Mouse (Mus musculus) cerebellum, adult (tissue): ENCODE results near the gene Npr2.

ENCODE experiments used
- ATAC-seq: cut with Nextera tagmentation; 2 replicates; pipeline ENCODE4 v1.9.2; 2017; ENCODE audit warnings: mild to moderate bottlenecking, moderate library complexity, mixed read lengths; ENCODE audit not compliant: insufficient number of reproducible peaks, low FRiP score, low TSS enrichment

Gene Npr2

DNA sequence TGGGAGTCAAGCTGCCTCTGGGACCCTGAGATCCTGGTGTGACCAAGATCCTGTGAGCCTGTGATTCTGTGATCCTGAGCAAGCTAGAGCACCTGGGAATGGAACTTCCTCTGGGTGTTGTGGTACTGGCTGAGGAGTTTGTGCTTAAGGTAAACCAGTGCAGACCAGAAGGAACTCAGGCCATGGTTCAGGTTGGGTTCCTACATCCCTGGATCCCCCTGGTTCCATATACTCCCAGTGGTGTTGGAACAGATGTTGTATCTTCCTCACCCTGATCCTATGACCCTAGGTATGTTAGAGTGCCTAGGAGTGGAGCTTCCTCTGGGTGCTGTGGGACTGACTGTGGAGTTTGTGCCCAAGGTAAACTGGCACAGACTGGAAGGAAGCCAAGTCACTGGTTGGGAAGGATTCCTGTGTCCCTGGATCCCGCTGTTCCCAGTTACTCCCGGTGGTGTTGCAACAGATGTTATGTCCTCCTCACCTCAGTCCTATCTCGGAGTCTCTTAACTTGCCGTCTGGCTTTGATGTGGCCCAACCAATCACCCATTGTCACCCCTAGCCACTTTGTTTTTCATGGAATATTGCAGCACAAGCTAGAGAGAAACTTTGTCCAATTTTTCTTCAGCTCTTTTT, 11.5 kb upstream of the Npr2 start:
- ATAC-seq: no peak

DNA sequence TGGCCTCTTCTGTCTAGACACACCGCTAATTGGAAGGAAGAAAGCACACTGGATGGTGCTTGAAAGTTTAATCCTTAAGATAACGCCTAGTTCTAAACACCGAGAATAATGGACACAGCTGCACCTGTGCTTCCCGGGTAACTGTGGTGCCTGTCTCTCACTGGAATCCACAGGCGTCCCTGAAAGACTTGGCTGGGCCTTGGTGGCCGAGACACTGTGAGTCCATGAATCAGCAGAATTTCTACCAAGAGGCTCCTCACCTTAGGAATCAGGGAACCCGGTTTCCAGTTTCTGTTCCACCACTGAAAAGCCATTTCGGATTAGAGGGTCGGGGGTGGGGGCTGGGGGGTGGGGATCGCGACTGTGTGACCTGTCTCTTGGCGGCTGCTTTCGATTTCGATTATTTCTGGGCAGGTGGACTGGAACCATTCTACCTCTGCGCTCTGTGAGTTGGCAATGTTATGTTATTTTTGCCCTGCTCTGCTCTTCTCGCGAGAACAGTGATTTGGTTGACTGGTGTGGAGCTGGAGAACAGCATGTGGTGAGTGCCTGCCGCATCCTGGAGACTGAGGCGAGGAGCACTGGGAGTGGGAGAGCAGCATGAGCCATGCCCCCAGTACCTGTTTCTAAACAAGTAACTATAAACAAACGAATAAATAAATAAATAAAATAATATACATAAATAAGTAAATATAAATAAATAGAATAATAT, 2.5 kb upstream of the Npr2 start:
- ATAC-seq: no peak

DNA sequence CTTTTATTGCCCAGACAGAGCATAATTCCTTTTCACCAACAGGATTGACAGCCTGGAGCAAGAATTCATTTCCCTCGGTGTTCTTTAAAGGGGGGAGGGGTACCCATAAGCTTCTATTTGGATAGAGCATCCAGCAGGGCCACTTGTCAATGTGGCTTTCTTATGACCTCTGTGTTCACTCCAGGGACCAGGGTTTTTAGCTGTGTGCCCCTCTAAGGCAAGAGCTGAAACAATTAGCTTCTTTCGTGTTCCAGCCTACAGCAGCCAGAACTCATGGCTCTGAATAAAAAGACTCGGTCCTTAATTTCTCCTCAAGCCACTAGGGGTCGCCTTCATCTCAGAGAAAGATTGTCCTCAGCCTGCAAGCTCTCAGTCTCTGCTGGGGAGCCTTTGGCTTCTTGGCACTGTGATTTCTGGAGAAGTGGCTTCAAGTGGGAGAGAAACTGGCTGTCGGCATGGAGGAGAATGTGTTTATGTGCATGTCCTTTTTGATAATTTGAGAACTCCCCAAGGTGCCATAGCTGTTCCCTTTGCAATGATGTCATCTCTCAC, 1.6 kb upstream of the Npr2 start:
- ATAC-seq: peak; percentile 61

DNA sequence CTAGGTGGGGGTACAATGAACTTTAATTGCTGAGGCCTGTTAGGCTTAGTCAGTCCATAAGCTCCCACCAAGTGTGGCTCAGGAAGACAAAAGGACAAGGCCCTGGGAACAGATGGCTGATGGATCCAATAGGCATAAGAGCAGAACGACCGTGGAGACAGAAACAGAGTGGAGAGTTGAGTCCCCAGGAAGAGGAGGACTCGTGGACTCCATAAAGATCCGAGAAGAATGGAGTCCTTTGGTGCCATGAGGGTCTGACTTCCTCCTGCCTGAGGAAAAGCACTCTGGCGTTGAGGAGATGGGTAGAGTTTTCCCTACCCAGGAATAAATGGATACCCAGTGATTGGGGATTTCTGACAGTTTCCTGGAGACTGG, 1.1 kb upstream of the Npr2 start:
- ATAC-seq: 0 out of 2 replicates have a peak, but pooled peaks have one; percentile 4

DNA sequence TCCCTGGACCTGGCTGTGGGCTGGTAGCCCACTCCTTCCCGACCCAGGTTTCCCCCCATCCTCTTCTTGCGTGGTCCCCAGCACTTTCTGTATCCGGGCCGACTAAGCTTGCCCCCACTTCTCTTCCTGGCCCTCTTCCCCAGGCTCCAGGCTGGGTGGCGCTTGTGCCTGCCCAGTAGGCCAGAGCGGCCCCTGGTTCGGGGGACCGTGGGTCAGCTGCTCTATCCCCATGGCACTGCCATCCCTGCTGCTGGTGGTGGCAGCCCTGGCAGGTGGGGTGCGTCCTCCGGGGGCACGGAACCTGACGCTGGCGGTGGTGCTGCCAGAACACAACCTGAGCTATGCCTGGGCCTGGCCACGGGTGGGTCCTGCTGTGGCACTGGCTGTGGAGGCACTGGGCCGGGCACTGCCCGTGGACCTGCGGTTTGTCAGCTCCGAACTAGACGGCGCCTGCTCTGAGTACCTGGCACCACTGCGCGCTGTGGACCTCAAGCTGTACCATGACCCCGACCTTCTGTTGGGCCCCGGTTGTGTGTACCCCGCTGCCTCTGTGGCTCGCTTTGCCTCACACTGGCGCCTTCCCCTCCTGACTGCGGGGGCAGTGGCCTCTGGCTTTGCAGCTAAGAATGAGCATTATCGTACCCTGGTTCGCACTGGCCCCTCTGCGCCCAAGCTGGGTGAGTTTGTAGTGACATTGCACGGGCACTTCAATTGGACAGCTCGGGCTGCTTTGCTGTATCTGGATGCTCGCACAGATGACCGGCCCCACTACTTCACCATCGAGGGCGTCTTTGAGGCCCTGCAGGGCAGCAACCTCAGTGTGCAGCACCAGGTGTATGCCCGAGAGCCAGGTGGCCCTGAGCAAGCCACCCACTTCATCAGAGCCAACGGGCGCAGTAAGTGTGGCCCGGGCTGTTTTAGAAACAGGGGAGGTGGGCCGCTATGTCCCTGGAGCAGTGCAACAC, 503 bp downstream of the Npr2 start:
- 0 out of 2 replicates have a peak, but pooled peaks have one; percentile 9 for ATAC-seq

DNA sequence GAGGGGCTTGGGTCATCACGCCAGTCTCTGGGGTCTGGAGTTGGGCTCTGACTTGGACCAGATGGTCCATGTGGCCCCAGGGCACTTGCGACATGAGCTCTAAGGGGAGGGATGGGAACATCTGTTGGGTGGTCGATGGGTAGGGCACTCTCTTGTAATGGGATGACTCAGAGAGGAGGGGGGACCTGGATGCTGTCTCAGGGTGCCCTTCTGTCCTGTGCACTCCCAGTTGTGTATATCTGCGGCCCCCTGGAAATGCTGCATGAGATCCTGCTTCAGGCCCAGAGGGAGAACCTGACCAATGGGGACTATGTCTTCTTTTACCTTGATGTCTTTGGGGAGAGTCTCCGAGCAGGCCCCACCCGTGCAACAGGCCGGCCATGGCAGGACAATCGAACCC, 1.6 kb downstream of the Npr2 start:
- ATAC-seq: no peak

DNA sequence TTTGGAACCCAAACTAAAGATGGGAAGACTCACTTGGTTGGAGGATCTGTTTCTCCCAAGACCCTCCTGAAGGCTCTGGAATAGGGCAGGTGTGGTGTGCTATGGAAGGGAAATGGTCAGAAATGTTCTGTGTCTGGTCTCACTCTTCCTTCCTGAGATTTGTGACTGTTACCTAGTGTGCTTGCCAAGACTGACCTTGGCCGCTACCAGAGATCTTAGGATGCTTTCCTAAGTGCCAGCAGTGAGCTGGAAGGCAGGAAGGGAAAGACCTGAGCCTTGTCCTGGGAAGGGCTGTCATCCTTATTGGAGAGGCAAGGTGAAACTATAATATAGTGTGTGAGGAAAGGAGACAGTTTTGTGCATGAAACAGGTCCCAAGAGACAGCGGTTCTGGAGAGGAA, 2.0 kb downstream of the Npr2 start:
- ATAC-seq: no peak

DNA sequence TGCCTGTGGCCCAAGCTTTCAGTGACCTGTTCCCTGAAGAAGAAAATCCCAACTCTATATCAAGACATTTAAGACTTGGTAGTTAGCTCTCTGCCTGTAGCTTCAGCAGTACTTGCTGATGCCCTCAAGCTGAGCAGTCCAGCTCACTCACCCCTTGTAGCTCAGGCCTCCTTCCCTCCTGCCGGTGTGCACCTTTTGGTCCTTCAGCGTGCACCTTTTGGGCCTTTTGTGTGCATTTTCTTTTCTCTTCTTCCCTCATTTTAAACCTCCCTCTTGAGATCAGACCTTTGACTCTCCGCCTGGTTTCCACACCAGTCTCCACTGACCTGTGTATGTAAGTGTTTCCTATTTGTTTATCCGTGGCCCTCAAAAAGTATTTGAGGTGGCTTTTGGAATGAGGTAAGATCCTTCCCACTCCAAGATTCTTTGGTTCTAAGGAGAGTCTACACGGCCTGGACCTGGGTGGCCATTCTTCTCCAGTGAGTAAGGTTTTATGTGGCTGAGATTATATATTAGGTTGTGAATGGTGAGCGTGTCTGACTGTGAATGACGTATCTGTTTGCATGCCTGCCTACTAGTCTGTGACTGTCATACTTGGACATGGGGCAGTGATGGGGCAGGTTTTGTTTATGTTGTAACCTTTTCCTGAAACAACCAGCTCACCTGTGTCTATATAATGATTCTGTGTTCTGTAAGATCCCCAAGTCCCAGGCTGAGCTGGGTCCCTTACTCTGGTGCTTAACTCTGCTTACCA, 3.1 kb downstream of the Npr2 start:
- no peak for ATAC-seq

DNA sequence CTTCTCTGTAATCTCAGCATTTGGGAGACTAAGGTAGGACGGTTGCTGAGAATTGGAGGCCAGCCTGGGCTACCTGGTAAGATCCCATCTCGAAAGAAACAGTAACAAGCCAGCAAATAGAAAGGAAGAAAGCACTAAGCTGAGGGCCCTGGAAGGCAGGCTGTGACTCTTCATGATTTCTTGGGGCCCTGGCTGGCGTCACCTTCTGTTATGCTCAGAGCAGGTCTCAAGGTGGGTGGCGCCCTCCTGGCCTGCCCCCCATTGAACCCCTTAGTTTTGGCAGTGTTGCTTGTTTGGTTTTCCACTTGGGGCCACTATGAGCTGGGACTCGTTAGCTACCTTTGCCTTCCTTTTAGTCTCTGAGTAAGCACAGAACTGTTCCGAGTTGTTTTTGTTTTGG, 5.0 kb downstream of the Npr2 start:
- ATAC-seq: no peak

DNA sequence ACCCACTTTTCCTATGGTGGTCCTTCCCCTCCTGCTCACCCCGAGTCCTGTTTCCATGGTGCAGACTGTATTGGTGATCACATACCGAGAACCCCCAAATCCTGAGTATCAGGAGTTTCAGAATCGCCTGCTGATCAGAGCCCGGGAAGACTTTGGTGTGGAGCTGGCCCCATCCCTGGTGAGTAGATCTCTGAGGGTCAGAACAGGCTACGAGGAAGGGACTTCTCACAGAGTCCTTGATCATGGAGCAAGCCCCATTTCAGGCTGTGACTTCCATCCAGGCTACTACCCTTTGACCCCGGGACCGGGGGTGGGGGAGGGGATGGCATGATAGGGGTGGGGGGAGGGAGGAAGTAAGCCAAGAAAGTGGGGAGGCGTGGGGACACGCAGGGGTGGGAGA, 8.3 kb downstream of the Npr2 start:
- ATAC-seq: no peak

DNA sequence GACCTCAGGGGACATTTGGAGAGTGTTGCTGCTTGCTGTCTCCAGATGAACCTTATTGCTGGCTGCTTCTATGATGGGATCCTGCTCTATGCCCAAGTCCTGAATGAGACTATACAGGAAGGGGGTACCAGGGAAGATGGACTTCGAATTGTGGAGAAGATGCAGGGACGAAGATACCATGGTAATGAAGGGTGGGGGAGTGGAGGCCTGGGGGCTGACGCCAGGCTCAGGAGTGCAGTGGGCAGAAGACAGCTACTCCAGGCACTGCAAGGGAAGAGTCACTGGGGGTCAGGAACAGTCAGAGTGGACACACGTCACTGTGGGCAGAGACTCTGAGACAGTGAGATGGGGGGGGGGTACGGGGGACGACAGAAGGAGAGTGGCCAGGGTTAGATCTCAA, 8.8 kb downstream of the Npr2 start:
- no peak for ATAC-seq

DNA sequence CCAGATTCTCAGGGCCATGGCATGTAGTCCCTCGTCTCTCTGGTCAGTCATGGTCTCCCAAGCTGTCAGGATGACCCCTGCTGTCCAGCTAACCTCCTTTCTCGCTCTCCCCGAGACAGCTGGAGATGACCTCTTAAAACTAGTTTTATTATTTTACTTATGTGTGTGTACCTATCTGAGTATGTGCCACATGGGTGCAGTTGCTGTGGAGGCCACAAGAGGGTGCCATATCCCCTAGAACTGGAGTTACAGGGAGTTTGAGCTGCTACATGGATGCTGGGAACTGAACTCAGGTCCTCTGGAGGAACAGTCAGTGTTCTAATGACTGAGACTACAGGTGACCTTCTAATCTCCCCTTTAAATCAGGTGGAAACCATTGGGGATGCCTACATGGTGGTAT, 18.0 kb downstream of the Npr2 start:
- no peak for ATAC-seq

DNA sequence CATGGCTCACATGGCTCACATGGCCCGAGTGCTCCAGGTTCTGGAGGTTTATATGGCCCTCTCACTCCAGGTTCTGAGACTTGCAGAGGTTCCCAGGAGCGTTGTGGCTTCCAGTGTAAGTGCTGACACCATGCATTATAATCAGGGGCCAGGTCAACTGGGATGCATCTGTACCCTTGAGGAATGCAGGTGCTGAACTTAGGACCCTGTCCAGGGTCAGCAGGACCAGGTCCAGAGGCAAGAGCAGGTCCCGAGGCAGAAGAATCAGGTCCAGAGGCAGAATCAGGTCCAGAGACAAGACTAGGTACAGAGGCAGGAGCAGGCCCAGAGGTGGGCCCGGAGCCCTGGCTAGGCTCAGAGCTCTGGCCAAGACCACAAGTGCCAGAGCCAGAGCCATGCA, 21.0 kb downstream of the Npr2 start:
- no peak for ATAC-seq

DNA sequence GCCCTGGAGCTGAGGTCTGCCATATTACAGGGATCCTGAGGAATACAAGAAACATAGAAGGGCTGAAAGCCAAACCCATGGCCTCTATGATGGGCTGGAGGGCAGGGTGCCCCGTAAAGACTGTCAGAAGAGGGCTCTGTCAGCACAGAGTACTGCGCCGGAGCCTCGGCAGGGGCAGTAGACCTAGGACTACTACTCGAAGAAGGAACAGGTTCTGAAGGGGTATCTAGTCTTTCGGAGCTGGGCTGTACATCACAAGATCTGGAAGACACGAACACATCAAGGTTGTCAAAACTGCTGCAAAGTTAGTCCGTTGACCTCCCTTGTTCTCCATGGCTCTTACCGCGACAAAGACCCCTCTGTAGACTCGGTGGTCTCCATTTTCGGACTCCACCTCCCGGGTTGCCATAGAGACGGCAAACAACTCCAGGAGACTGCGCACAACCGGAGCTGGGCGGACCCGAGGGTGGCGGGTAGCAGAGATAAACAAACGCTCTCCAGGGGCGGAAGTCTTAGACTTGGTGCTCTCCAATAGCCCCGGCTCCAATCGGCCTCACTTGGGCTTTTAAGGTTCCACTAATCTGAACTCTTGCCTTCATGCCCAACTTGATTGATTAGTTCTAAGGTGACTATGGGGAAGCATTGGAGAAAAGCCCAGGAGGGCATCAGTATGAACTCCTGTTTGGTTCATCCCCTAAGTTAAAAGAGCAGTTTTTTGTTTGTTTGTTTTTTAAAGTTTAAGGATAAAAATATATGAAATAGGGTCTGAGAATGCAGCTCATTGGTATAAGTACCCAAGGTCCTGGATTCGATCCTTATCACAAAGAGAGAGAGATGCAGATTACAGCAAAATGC, 21.7 kb downstream of the Npr2 start, which contains the start of gene Spag8:
TSS of gene Spag8 (minus strand) at position 434 of the 855 bp plus-strand sequence.
- ATAC-seq: no peak

DNA sequence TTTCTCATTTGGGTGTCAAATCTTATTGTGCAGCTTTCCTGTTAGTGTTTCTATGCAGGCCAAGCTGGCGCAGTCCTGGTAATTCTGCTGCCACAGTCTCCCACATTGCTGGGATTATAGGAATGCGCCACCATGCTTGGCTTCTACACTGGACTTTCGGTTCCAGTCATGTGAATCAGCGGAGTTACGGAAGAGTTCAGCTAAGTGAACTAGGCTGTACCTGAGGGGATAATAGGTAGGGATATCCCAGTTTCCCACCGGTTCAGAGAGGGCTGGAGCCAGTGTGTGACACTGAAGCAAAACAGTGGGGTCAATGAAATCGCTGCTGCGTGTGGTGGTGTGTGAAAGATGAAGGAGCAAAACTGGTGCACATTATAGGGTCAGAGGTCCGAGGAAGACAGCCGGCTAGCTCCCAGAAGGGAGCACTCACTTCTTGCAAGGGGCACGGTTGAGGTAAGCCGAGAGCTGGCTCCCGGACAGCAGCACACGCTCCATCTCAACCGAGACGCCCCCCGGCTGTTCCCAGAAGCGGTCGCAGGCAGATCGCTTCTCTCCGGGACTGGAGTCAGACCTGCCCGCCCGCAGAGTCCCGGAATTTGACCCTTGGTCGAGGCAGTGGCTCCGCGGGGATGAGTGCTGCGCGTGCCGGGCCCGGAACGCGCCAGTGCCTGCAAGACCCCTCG, 24.1 kb downstream of the Npr2 start:
- ATAC-seq: peak; percentile 4; the same call in 1 of the 2 replicates

DNA sequence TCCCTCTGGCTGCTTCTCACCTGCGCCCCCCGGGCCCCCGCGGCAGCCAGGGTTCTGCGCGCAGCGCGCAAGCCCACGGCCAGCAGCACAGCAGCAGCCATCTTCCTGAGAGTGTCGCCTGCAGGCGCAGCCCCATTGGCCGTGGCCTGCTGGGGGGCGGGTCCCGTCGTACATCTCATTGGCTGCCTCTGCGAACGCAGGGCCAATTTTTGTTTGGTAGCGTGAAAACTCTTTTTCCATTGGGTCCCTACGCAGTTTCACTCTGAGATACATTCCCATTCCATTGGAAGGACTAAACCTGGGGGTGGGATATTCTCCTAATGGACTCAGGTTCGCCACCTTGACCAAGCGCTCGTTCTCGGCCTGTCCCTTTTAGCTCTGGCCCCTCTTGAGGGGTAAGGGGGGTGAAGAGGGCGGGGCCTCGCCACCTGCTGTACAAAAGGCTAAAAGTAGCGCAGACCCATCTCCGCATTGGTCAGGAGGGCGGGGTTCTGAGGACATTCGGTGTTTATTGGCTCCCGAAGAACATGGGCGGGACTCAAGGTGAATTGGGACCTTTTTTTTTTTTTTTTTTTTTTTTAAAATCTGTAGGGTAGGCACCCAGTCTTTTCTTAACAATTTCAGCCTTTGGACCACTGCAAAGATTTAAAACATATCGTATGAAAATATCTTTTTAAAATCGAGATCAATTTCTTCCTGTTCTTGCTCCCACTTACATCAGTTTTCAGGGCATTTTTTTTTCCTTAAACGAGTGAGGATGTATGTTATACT, 24.8 kb downstream of the Npr2 start, which contains the start of gene Hint2:
TSS of gene Hint2 (minus strand) at position 128 of the 771 bp plus-strand sequence.
- peak; percentile 97 for ATAC-seq

DNA sequence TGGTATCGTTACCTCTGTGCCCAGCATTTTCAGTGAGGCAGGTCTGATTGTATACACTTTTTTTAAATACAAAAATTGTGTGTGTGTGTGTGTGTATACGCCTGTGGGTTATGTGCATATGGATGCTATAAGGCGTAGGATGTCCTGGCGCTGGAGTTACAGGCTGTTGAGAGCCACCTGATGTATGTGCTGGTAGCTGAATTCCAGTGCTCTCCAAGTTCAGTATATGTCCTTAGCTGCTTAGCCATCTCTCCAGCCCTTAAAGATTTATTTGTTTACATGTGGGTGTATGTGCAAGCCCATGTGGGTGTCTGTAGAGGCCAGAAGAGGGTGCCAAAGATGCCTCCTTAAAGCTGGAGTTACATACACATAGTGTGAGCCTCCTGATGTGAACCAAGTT, 25.4 kb downstream of the Npr2 start:
- ATAC-seq: no peak

DNA sequence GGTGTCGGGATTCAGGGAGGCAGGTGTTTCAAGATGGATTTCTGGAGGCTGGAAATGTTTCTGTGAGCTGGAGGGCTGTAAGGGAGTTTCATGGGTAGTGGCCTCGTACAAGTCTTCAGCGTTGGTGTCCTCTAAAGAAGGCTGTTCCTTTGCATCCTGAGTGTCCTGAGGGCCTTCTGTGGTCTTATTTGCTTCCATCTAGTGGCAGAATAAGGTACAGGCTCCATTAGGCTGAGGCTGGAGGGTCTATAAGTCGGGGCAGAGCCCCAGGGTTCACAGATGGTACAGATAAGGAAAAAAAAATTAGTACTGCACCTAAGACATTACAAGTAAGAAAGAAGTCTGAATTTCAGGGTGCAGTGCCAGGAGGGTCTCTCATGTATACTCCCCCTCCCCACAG, 34.7 kb downstream of the Npr2 start:
- no peak for ATAC-seq
